Mouse (Mus musculus): ENCODE data around the gene Cplx3. TPM values are rescaled to one million over a fixed set of nuclear protein-coding genes. Genes with fewer than 3 reads are reported as not detected.

Gene Cplx3
- polyA plus RNA-seq, 2 experiments = not detected

DNA sequence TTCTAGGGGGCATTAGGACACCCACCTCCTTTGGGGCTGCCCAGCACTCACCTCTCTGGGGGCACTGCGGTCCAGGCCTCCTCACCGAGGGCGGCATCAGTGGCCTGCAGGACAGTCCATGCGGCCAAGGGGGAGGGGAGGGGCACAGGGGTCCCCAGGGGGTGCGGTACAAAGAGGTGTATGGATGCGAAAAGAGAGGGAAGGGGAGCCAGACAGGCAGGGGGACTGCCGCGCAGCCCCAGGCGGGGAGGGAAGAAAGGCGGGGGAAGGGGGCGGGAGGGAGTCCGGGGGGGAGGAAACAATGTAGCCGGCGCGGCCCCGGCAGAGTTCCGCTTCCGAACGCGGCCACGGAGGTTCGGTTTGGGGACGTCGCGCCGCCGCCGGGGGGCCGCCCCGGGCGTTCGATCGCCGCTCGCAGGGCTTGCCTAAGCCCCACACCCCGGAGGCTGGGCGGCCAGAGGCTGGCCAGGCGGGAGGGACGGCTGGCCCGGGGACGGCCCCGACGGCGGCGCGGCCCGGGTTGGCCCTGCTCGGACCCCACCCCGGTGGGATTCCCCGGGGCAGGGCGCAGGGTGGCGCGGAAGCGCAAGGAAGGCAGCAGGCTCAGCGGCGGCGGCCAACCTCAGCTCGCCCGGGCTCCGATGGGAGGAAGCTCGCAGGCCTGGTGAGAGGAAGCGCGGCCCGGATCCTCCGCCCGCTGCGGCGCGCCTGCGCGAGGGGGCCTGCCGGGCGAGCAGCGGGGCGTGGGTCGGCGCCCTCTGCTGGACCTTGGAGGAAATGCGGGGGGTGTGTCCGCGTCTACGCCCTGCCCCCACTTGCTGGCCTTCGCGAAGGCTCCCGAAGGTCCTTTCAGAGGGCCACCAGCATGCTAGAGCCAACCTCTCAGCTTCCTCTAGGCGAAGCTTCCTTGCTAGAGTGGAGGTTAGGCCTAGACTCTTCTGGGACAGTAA is 39.1 kb upstream of the Cplx3 start:
- peak; percentile 88 for TF ChIP-seq CTCF (IDR thresholded peaks at IDR 0.05; ENCODE audit: low read depth)
- TF ChIP-seq EP300 (IDR thresholded peaks at IDR 0.05; ENCODE audit: low read depth) = no peak
- no peaks in the 10 kb centered on the region for H3K36me3 ChIP-seq (replicated peaks; ENCODE audit: control insufficient read depth, insufficient read depth, low read depth)
- peak overlapping the region; percentile 64 to 72 for H3K4me3 ChIP-seq (ENCODE audit: insufficient read depth in 1 of 2, low read depth in 2 of 2, low read length in 2 of 2)
- peaks cover 43 to 61% of the 10 kb centered on the region in 2 experiments for H3K4me1 ChIP-seq (replicated peaks; ENCODE audit: control insufficient read depth in 2 of 2, insufficient read depth in 2 of 2, low read length in 1 of 2)
- peak; percentile 79 for ATAC-seq (ENCODE audit: insufficient read depth)
- peak overlapping the region; percentile 99 for H3K4me2 ChIP-seq (ENCODE audit: low read depth)
- no peaks in the 10 kb centered on the region for H3K9me3 ChIP-seq (ENCODE audit: control insufficient read depth, low read length)
- 0% methylated on average over 60 of the region's 85 CpGs for WGBS (ENCODE audit: insufficient replicate concordance)
- DNase-seq (ENCODE audit: low read depth in 3 of 3, low spot score in 3 of 3) = peak; percentile 75 to 82 (median 77)
- peak overlapping the region; percentile 61 for H3K9ac ChIP-seq (replicated peaks)
- no peaks in the 10 kb centered on the region for H3K27me3 ChIP-seq (ENCODE audit: control insufficient read depth, insufficient read depth, low read length)
- H3K27ac ChIP-seq = peak overlapping the region; percentile 19

DNA sequence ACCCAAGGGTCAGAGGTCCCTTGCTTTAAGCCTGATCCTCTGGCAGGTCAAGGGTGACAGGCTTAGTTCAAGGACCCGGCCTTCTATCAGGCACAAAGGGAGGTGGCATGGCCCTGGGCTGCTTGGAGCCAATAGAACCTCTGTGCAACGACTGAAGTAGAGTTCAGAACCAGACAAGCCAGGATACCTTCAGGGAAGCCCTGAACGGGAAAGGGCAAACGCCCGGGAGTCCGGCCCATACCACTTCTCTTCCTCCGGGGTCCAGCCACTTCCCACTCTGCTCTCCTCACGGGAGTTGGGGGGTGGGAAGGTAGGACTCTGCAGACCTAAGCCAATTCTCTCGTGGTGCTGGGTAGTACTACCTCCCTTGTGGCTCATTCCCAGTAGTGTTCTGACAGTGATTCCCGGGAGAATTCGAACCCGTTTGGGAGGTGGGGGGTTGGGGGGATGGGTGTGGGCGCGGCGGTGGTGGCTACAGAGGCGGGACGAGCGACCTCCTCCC is 38.4 kb upstream of the Cplx3 start:
- H3K4me3 ChIP-seq (ENCODE audit: insufficient read depth in 1 of 2, low read depth in 2 of 2, low read length in 2 of 2) = peak overlapping the region; percentile 64 to 72
- peak overlapping the region; percentile 99 for H3K4me2 ChIP-seq (ENCODE audit: low read depth)
- H3K27me3 ChIP-seq (ENCODE audit: control insufficient read depth, insufficient read depth, low read length) = no peaks in the 10 kb centered on the region
- DNase-seq (ENCODE audit: low read depth in 3 of 3, low spot score in 3 of 3) (no peak), ATAC-seq (ENCODE audit: insufficient read depth) (no peak)
- no peak for TF ChIP-seq CTCF (IDR thresholded peaks at IDR 0.05; ENCODE audit: low read depth)
- TF ChIP-seq EP300 (IDR thresholded peaks at IDR 0.05; ENCODE audit: low read depth) = no peak
- no peaks in the 10 kb centered on the region for H3K9me3 ChIP-seq (ENCODE audit: control insufficient read depth, low read length)
- peak overlapping the region; percentile 61 for H3K9ac ChIP-seq (replicated peaks)
- under 1% methylated on average over 18 of the region's 18 CpGs for WGBS (ENCODE audit: insufficient replicate concordance)
- peak overlapping the region; percentile 19 for H3K27ac ChIP-seq
- no peaks in the 10 kb centered on the region for H3K36me3 ChIP-seq (replicated peaks; ENCODE audit: control insufficient read depth, insufficient read depth, low read depth)
- H3K4me1 ChIP-seq (replicated peaks; ENCODE audit: control insufficient read depth in 2 of 2, insufficient read depth in 2 of 2, low read length in 1 of 2) = peaks cover 51 to 69% of the 10 kb centered on the region in 2 experiments

DNA sequence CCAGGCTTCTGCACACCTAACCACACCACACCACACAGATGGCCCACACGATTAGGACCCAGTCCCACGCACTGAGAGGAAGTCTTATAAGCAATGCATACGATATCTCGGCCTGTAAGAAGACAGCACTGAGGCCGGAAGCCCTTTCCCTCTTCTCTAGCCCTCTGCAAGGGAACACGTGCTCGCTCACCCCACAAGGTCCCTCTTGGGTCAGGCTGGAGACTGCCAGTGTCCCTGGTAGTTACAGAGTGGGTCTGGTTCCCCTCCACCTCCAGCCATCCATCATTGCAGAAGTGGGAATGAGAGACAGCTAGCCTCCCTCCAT is 37.7 kb upstream of the Cplx3 start:
- H3K4me3 ChIP-seq (ENCODE audit: insufficient read depth in 1 of 2, low read depth in 2 of 2, low read length in 2 of 2) = peak overlapping the region; percentile 55 to 64
- 3% methylated on average over 7 of the region's 7 CpGs for WGBS (ENCODE audit: insufficient replicate concordance)
- no peaks in the 10 kb centered on the region for H3K9me3 ChIP-seq (ENCODE audit: control insufficient read depth, low read length)
- H3K27ac ChIP-seq = peak overlapping the region; percentile 19
- H3K27me3 ChIP-seq (ENCODE audit: control insufficient read depth, insufficient read depth, low read length) = no peaks in the 10 kb centered on the region
- no peak for TF ChIP-seq CTCF (IDR thresholded peaks at IDR 0.05; ENCODE audit: low read depth)
- H3K36me3 ChIP-seq (replicated peaks; ENCODE audit: control insufficient read depth, insufficient read depth, low read depth) = no peaks in the 10 kb centered on the region
- peak overlapping the region; percentile 61 for H3K9ac ChIP-seq (replicated peaks)
- DNase-seq (ENCODE audit: low read depth in 3 of 3, low spot score in 3 of 3) (peak; percentile 59 to 61 (median 61)), ATAC-seq (ENCODE audit: insufficient read depth) (peak; percentile 31)
- peaks cover 57 to 75% of the 10 kb centered on the region in 2 experiments for H3K4me1 ChIP-seq (replicated peaks; ENCODE audit: control insufficient read depth in 2 of 2, insufficient read depth in 2 of 2, low read length in 1 of 2)
- H3K4me2 ChIP-seq (ENCODE audit: low read depth) = peak overlapping the region; percentile 99

DNA sequence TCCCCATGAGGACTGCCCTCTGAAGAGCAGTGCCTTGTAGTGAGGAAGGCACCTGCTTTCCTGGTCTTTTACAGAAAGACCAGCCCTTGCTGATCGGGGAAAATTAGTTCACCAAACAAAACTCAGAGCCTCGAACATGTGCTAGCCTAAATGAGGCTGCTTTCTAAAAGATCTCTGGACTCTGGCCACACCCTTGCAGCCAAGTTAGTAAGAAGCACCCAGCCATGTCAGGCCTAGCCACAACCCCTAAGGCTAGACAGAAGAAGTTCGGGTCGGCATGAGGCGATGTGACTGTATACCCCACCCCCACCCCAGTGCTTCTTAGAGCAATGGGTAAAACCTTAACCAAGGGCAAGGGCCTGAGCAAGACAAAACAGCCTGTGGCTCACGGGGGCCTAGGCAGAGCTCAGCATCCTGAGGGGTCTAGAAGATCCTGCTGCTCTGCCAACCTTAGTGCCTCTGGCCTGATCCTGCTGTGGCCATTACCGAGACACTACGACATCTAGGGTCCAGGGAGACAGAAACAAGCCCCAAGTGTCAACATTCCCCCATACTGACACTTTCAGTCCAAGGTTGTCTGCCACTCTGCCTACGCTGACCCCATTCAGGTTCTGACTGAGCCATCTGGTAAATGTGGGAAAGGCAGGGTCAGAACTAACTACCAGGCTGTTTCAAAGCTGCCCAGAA is 37.2 kb upstream of the Cplx3 start:
- Histone ChIP-seq H3K27ac (peak overlapping the region; percentile 19), H3K36me3 (replicated peaks; ENCODE audit: control insufficient read depth, insufficient read depth, low read depth) (no peaks in the 10 kb centered on the region), H3K27me3 (ENCODE audit: control insufficient read depth, insufficient read depth, low read length) (no peaks in the 10 kb centered on the region), H3K4me2 (ENCODE audit: low read depth) (peak overlapping the region; percentile 99), H3K9me3 (ENCODE audit: control insufficient read depth, low read length) (no peaks in the 10 kb centered on the region), H3K9ac (replicated peaks) (peak overlapping the region; percentile 61), H3K4me3 (ENCODE audit: insufficient read depth in 1 of 2, low read depth in 2 of 2, low read length in 2 of 2) (peak overlapping the region; percentile 55 to 64), H3K4me1 (replicated peaks; ENCODE audit: control insufficient read depth in 2 of 2, insufficient read depth in 2 of 2, low read length in 1 of 2) (peaks cover 62 to 78% of the 10 kb centered on the region in 2 experiments)
- no peak for TF ChIP-seq EP300 (IDR thresholded peaks at IDR 0.05; ENCODE audit: low read depth)
- TF ChIP-seq CTCF (IDR thresholded peaks at IDR 0.05; ENCODE audit: low read depth) = no peak
- ATAC-seq (ENCODE audit: insufficient read depth) (no peak), DNase-seq (ENCODE audit: low read depth in 3 of 3, low spot score in 3 of 3) (no peak)
- WGBS (ENCODE audit: insufficient replicate concordance) = 13% methylated on average over 9 of the region's 9 CpGs
